Mouse (Mus musculus): ENCODE measurements around the gene Camk1d. TPM values are rescaled to one million over a fixed set of nuclear protein-coding genes. Genes with fewer than 3 reads are reported as not detected.

The Camk1d gene
- total RNA-seq, 2 experiments from 2014 or later, result 4.3 to 4.6 TPM

- ATAC-seq (replicated peaks; ENCODE audit: low FRiP score, poor library complexity, severe bottlenecking), result no peak
Observed at GRCm38 (mm10) chr2:5435587-5436253, 278.6 kb downstream of the Camk1d start.

GRCm38 (mm10) chr2:5431309-5431708 is 283.0 kb downstream of the Camk1d start:
- peak; percentile 80 for ATAC-seq (replicated peaks; ENCODE audit: low FRiP score, poor library complexity, severe bottlenecking)

- no peak for ATAC-seq (replicated peaks; ENCODE audit: low FRiP score, poor library complexity, severe bottlenecking)
Observed at GRCm38 (mm10) chr2:5429921-5430320, 284.4 kb downstream of the Camk1d start.

DNA sequence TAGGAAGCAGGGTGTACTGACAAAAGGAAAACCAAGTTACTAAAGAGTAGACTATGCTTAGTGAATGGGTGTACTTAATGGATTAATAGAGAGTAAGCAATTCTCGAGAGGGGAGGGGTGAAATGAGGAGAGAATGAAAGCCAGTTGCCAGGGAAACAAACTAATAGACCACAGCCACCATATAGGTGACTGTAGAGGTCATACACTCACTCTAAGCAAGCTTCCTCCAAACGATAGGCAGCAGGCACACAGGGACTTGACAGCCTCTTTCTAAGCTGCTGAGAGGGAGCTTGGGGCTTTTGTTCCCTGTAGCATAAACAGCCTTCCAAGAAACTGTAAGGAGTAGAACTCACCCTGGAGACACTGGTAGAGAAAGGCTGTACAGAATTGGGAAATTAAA is 288.2 kb downstream of the Camk1d start:
- no peak for ATAC-seq (replicated peaks; ENCODE audit: low FRiP score, poor library complexity, severe bottlenecking)

GRCm38 (mm10) chr2:5425612-5426011 is 288.7 kb downstream of the Camk1d start:
- ATAC-seq (replicated peaks; ENCODE audit: low FRiP score, poor library complexity, severe bottlenecking), result no peak

DNA sequence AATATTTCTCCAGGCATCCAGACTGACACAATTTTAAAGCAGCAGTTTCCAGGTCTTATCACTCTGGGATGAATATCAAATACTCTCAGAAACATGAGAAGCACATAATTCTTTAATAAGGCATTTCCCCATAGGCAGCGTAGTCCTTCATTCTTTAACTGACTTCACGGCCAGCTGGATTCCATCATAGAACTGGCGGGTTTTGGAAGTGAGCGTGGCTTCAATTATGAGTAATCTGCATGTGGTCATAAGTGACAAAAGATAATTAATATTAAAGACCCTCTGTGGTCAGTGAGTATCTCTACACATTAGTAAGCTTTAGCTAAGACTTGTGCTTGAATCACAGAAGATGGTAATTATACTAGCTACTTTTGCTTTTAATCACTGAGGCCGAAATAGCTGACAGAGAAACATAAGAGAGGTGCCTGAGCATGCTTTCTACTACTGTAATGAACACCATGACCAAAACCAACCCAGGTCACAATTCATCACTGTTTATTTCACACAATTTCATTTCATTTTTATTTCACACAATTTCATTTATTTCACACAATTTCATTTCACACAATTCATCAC is 293.6 kb downstream of the Camk1d start:
- no peak for ATAC-seq (replicated peaks; ENCODE audit: low FRiP score, poor library complexity, severe bottlenecking)

- ATAC-seq (replicated peaks; ENCODE audit: low FRiP score, poor library complexity, severe bottlenecking), result no peak
Observed at GRCm38 (mm10) chr2:5418802-5419201, 295.5 kb downstream of the Camk1d start.

- ATAC-seq (replicated peaks; ENCODE audit: low FRiP score, poor library complexity, severe bottlenecking), result no peak
Observed at GRCm38 (mm10) chr2:5417158-5418032, 296.9 kb downstream of the Camk1d start.

GRCm38 (mm10) chr2:5411774-5412173 is 302.5 kb downstream of the Camk1d start:
- no peak for ATAC-seq (replicated peaks; ENCODE audit: low FRiP score, poor library complexity, severe bottlenecking)

- ATAC-seq (replicated peaks; ENCODE audit: low FRiP score, poor library complexity, severe bottlenecking), result peak; percentile 60; the same call in 1 of the 2 replicates
Observed at GRCm38 (mm10) chr2:5403850-5404249, 310.5 kb downstream of the Camk1d start.

DNA sequence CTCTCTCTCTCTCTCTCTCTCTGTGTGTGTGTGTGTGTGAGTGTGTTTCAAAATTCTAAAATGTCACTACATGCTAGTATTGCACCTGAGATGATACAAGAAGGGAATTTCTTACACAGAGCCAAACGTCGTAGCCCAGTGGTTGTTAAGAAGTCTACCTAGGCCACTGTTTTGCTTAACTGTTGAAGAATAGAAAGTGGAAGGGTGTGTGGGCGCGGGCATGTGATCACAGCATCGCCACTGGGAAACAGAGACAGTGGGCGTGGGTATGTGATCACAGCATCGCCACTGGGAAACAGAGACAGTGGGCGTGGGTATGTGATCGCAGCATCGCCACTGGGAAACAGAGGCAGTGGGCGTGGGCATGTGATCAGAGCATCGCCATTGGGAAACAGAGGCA is 312.3 kb downstream of the Camk1d start:
- no peak for ATAC-seq (replicated peaks; ENCODE audit: low FRiP score, poor library complexity, severe bottlenecking)

DNA sequence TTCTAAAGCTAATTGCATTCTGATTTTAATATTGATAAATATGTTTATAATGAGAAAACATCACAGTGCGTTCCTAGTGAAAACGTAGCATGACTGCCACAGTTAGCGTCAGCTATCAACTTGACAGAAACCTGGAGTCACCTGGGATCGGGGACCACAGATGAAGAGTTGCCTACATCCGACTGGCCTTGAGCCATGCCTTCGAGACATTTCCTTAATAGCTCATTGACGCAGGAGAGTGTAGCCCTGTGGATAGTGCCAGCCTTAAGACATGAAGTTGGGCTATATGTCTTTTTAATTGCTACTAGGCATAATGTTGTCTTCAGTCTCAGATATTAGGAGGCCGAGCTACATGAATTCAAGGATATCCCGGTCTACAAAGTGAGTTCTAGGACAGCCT is 315.8 kb downstream of the Camk1d start:
- ATAC-seq (replicated peaks; ENCODE audit: low FRiP score, poor library complexity, severe bottlenecking), result no peak

GRCm38 (mm10) chr2:5398043-5398442 is 316.3 kb downstream of the Camk1d start:
- no peak for ATAC-seq (replicated peaks; ENCODE audit: low FRiP score, poor library complexity, severe bottlenecking)

DNA sequence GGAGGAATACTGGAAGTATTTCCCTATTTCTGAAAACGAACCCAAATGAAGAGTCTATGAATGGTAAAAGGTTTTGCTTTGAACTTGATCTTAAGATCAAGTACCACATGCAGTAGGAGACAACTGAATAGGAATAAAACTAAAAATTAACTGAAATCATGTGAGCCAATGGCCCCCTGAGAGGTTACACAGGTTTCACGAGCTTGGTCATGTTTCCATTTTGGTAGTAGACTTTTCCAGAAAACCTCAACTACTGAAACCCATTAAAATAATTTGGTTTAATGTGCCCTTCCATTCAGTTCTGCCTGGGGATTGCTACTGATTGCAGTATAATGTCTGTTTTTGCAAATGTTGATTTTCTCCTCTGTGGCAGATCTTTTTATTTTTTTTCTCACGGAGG is 316.8 kb downstream of the Camk1d start:
- no peak for ATAC-seq (replicated peaks; ENCODE audit: low FRiP score, poor library complexity, severe bottlenecking)

GRCm38 (mm10) chr2:5396415-5396814 is 317.9 kb downstream of the Camk1d start:
- ATAC-seq (replicated peaks; ENCODE audit: low FRiP score, poor library complexity, severe bottlenecking), result no peak

DNA sequence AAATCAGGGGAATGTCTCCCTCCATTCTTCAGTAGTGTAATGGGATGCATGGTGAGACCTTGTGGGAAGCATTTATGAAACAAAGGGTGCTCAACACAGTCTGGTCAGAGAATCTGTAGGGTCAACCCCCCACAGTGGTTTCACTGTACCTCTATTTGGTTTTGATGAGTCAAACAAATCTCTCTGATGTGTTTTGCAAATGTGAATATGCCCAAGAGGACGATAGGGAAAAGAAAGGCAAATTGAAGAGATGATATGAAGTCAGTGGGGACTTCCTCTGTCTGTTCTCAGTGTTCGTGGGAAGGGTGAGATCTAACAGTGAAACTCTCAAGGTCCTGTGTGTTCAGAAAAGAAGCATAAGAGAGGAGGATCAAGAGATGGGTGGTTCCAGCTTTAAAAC is 318.4 kb downstream of the Camk1d start:
- no peak for ATAC-seq (replicated peaks; ENCODE audit: low FRiP score, poor library complexity, severe bottlenecking)

GRCm38 (mm10) chr2:5392921-5393320 is 321.4 kb downstream of the Camk1d start:
- ATAC-seq (replicated peaks; ENCODE audit: low FRiP score, poor library complexity, severe bottlenecking), result no peak

- ATAC-seq (replicated peaks; ENCODE audit: low FRiP score, poor library complexity, severe bottlenecking), result no peak
Observed at GRCm38 (mm10) chr2:5392470-5392869, 321.8 kb downstream of the Camk1d start.

GRCm38 (mm10) chr2:5388381-5388780 is 325.9 kb downstream of the Camk1d start:
- no peak for ATAC-seq (replicated peaks; ENCODE audit: low FRiP score, poor library complexity, severe bottlenecking)

DNA sequence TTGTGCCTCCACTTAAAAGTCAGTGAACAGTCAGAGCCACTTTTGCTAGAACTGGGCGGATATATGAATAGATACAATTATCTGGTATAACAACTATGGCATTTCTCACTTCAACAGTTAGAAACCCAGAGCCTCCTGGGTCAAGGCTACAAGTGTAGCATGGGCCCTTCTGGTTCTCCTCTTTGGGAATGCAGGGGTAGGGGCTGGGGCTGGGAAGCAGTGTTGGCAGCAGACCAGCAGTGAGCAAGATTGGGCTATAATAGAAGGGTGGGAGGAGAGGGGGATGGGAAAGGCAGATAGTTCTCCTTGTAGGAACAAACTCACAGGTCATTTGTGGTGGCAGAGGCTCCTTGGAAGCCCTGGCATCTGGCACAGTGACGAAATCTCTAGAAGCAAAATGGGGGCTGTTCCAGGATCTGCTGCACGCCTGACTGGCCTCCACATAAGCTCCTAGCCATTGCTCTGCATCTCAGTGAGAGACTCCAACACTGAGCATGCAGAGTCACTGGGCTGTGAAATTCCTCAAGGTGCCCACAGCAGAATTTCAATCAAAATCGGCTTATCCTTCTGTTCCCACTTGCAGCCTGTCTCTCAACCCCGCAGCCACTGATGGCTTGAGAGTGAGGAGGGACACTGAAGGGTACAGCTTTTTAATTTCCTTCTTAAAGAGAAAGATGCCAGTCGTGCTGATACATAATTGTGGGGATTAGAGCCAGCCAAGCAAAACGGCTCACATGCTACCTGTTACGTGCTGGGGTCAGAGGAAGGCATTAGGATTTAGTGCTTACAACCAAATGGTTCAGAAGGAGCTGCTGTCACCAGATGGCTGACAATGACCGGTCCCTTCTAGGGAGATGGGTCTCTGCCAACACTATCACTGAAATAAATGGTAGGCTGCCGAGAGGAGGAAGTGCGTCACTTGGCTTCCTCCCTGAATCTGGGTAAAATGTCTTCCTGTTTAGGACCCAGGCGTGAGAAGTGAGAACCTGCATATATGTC is 332.3 kb downstream of the Camk1d start:
- no peak for ATAC-seq (replicated peaks; ENCODE audit: low FRiP score, poor library complexity, severe bottlenecking)
